Mouse (Mus musculus) embryonic facial prominence, embryonic 14.5 days (tissue): ENCODE results near the gene Hoxc4. TPM values are rescaled to one million over a fixed set of nuclear protein-coding genes. Genes with fewer than 3 reads are reported as not detected.
A peak's percentile ranks its signal among the peaks of the same experiment; 100 is the strongest.

Experiments used
- ATAC-seq: fragments of 200-750 bp; cut with Nextera tagmentation; 2 replicates; pipeline ENCODE4 v1.8.0; 2017; ENCODE audit warnings: low read depth, moderate number of reproducible peaks, moderate TSS enrichment
- DNase-seq: peaks from one replicate; pipeline ENCODE4 v3.0.0-alpha.2; 2015; ENCODE audit warnings: low spot score
- H3K27ac ChIP-seq: fragments of 300-500 bp; sonication (generic); replicated peaks from 2 replicates; pipeline ENCODE4 v1.5.1; 2014; ENCODE audit warnings: low read depth, mild to moderate bottlenecking, low read length, moderate library complexity
- H3K27me3 ChIP-seq: fragments of 300-500 bp; sonication (generic); replicated peaks from 2 replicates; pipeline ENCODE4 v1.6.1; 2014; ENCODE audit warnings: low read length; ENCODE audit not compliant: control insufficient read depth, insufficient read depth
- H3K36me3 ChIP-seq: fragments of 300-500 bp; sonication (generic); 2 replicates; pipeline ENCODE4 v1.6.1; 2014; ENCODE audit warnings: low read length, mixed read lengths; ENCODE audit not compliant: control insufficient read depth, insufficient read depth
- H3K4me1 ChIP-seq: fragments of 300-500 bp; sonication (generic); 2 replicates; pipeline ENCODE4 v1.6.1; 2014; ENCODE audit warnings: antibody characterized with exemption, low read length; ENCODE audit not compliant: control insufficient read depth, insufficient read depth
- H3K4me2 ChIP-seq: fragments of 300-500 bp; sonication (generic); 2 replicates; pipeline ENCODE4 v1.6.1; 2014; ENCODE audit warnings: low read depth, mild to moderate bottlenecking, low read length, moderate library complexity, mixed read lengths
- H3K4me3 ChIP-seq: fragments of 300-500 bp; sonication (generic); 2 replicates; pipeline ENCODE4 v1.5.1; 2014; ENCODE audit warnings: low read depth, mild to moderate bottlenecking, low read length
- H3K9ac ChIP-seq: fragments of 300-500 bp; sonication (generic); 2 replicates; pipeline ENCODE4 v1.6.1; 2014; ENCODE audit warnings: low read depth, mild to moderate bottlenecking, low read length, moderate library complexity, mixed read lengths
- H3K9me3 ChIP-seq: fragments of 300-500 bp; sonication (generic); 2 replicates; pipeline ENCODE4 v1.6.1; 2016; ENCODE audit warnings: low read length; ENCODE audit not compliant: control insufficient read depth
- WGBS: fragments of 180-500 bp; shearing (Covaris S2); extraction: QIAGEN DNeasy Blood & Tissue Kit; methylation state at CpG from one replicate; pipeline ENCODE4 v1.1.7; 2014; 5-methylcytosine and 5-hydroxymethylcytosine counted together
- polyA plus RNA-seq: library from polyadenylated mRNA; unstranded; fragments of >200 nt; fragmentation: Nextera tagmentation; extraction: Ambion mirVana; gene quantifications from 2 replicates; pipeline ENCODE4 v1.2.1, GENCODE M21; 2014

Hoxc4 gene
- polyA plus RNA-seq, 1 experiment from 2014 or later: 2.5 TPM

GRCm38 (mm10) chr15:102997431-102997830 is 21.3 kb upstream of the Hoxc4 start:
- Histone ChIP-seq H3K9ac (no peak overlapping the region), H3K4me1 (peaks cover 15% of the 10 kb centered on the region; the same call in 1 of the 2 replicates), H3K27me3 (peaks cover 98% of the 10 kb centered on the region), H3K4me2 (no peak overlapping the region), H3K9me3 (no peaks in the 10 kb centered on the region), H3K27ac (no peak overlapping the region), H3K36me3 (no peaks in the 10 kb centered on the region), H3K4me3 (no peak overlapping the region)
- DNase-seq (no peak), ATAC-seq (no peak)
- WGBS: 0% methylated on average over 3 of the region's 3 CpGs

DNA sequence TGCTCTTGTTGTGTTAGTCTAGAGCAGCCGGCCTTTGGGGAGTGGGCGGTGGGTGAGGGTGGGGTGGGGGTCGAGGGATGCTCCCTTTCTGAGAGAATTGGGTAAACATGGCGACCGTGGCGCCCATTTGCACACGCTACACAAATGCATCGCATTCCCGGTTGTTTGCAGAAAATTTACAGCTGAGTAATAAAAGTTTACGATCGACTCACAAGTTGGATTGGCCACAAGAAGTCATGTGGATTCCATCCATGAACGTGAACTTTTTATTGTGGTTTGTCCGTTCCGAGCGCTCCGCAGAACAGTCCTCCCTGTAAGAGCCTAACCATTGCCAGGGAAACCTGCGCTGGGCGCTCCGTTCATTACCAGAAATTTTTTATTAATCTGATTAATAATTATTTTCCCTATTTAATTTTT is 20.8 kb upstream of the Hoxc4 start, which contains the start of gene Hoxc6:
TSS of gene Hoxc6 (plus strand) at position 319 of the 417 bp plus-strand sequence.
- no peak for ATAC-seq
- peaks cover 98% of the 10 kb centered on the region for H3K27me3 ChIP-seq
- 2% methylated on average over 19 of the region's 19 CpGs for WGBS
- H3K27ac ChIP-seq: no peak within 1 kb of the TSS
- H3K4me3 ChIP-seq: peak within 1 kb of the TSS; percentile 44
- no peaks in the 10 kb centered on the region for H3K9me3 ChIP-seq
- H3K4me2 ChIP-seq: peak within 1 kb of the TSS; percentile 72
- H3K9ac ChIP-seq: no peak within 1 kb of the TSS
- H3K4me1 ChIP-seq: peaks cover 15% of the 10 kb centered on the region; the same call in 1 of the 2 replicates
- DNase-seq: no peak
- no peaks in the 10 kb centered on the region for H3K36me3 ChIP-seq

DNA sequence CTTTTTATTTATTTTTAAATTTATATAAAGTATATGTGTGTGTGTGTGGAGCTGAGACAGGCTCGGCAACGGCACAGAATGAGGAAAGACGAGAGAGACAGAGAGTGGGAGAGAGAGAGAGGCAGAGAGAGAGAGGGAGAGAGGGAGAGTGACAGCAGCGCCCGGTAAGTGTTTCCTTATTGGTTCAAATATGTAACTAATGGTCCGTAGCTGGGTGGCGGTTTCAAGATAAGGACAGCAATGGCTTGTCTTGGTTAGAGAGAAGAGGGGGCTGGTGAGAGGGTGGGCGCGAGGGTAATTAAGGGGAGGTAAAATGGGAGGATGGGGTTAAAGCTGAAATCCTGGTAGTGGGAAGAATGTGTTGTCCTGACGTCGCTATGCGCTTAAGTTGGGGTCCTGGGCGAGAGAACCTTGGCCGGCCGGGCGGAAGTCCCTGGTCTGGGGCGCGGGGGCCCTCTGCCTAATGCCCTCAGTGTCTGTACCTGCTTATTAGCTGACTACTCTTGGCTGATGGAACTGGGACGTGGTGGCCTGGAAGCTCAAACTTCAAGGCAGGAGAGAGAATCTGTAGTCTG is 20.0 kb upstream of the Hoxc4 start:
- Histone ChIP-seq H3K4me3 (peak overlapping the region; percentile 44), H3K27ac (no peak overlapping the region), H3K4me1 (peaks cover 15% of the 10 kb centered on the region; the same call in 1 of the 2 replicates), H3K27me3 (peaks cover 99% of the 10 kb centered on the region), H3K9me3 (no peaks in the 10 kb centered on the region), H3K36me3 (no peaks in the 10 kb centered on the region), H3K9ac (no peak overlapping the region), H3K4me2 (peak overlapping the region; percentile 72)
- DNase-seq (no peak), ATAC-seq (no peak)
- WGBS: 1% methylated on average over 17 of the region's 19 CpGs

- no peak overlapping the region for H3K27ac ChIP-seq
- DNase-seq (peak; percentile 64), ATAC-seq (peak; percentile 81)
- peak overlapping the region; percentile 49 for H3K9ac ChIP-seq
- H3K4me2 ChIP-seq: peak overlapping the region; percentile 72
- under 1% methylated on average over 23 of the region's 33 CpGs for WGBS
- H3K27me3 ChIP-seq: peaks cover 100% of the 10 kb centered on the region
- H3K36me3 ChIP-seq: no peaks in the 10 kb centered on the region
- peaks cover 15% of the 10 kb centered on the region; the same call in 1 of the 2 replicates for H3K4me1 ChIP-seq
- H3K4me3 ChIP-seq: peak overlapping the region; percentile 44
- H3K9me3 ChIP-seq: no peaks in the 10 kb centered on the region
Measured at GRCm38 (mm10) chr15:102999183-102999831, 19.4 kb upstream of the Hoxc4 start.

GRCm38 (mm10) chr15:102999955-103000354 is 18.8 kb upstream of the Hoxc4 start:
- peak overlapping the region; percentile 44 for H3K4me3 ChIP-seq
- ATAC-seq (peak; percentile 26; the same call in 1 of the 2 replicates), DNase-seq (no peak)
- H3K4me2 ChIP-seq: peak overlapping the region; percentile 72
- H3K9ac ChIP-seq: no peak overlapping the region
- H3K4me1 ChIP-seq: peaks cover 15% of the 10 kb centered on the region; the same call in 1 of the 2 replicates
- H3K36me3 ChIP-seq: no peaks in the 10 kb centered on the region
- H3K27me3 ChIP-seq: peaks cover 100% of the 10 kb centered on the region
- no peaks in the 10 kb centered on the region for H3K9me3 ChIP-seq
- H3K27ac ChIP-seq: no peak overlapping the region
- WGBS: 0% methylated on average over 10 of the region's 11 CpGs

- Histone ChIP-seq H3K27me3 (peaks cover 100% of the 10 kb centered on the region), H3K4me3 (peak overlapping the region; percentile 4; the same call in 1 of the 2 replicates), H3K36me3 (no peaks in the 10 kb centered on the region), H3K4me2 (peak overlapping the region; percentile 15; the same call in 1 of the 2 replicates), H3K9ac (no peak overlapping the region), H3K27ac (no peak overlapping the region), H3K4me1 (peaks cover 15% of the 10 kb centered on the region; the same call in 1 of the 2 replicates), H3K9me3 (no peaks in the 10 kb centered on the region)
- DNase-seq (no peak), ATAC-seq (no peak)
- 3% methylated on average over 23 of the region's 24 CpGs for WGBS
Measured at GRCm38 (mm10) chr15:103000501-103000901, 18.2 kb upstream of the Hoxc4 start.

- H3K9me3 ChIP-seq: no peaks in the 10 kb centered on the region
- ATAC-seq (no peak), DNase-seq (no peak)
- H3K27me3 ChIP-seq: peaks cover 100% of the 10 kb centered on the region
- H3K4me3 ChIP-seq: no peak overlapping the region
- no peak overlapping the region for H3K27ac ChIP-seq
- no peak overlapping the region for H3K4me2 ChIP-seq
- no peaks in the 10 kb centered on the region for H3K36me3 ChIP-seq
- peaks cover 15% of the 10 kb centered on the region; the same call in 1 of the 2 replicates for H3K4me1 ChIP-seq
- no peak overlapping the region for H3K9ac ChIP-seq
- 13% methylated on average over 2 of the region's 2 CpGs for WGBS
Measured at GRCm38 (mm10) chr15:103001370-103001769, 17.4 kb upstream of the Hoxc4 start.

DNA sequence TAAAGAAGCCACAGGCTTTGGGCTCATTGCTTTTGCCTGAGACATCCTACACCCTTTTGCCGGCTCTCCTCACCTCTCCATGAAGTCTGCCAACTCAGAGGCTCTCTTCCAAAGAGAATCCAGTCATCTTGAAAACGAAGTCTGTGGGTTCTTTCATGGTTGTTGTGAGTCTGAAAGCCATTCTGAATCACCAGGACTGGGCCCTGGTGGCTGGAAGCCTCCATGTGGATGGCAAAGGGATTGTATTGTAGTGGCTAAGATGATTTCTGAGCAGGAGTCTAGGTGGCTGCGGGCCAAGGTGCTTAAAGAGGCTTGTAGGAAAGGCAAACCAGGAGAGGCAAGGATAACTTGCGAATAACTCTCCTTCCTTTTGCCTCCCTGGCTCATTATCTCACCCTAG is 16.6 kb upstream of the Hoxc4 start:
- Histone ChIP-seq H3K9ac (no peak overlapping the region), H3K36me3 (no peaks in the 10 kb centered on the region), H3K27me3 (peaks cover 100% of the 10 kb centered on the region), H3K27ac (no peak overlapping the region), H3K4me1 (peaks cover 15% of the 10 kb centered on the region; the same call in 1 of the 2 replicates), H3K9me3 (no peaks in the 10 kb centered on the region), H3K4me3 (no peak overlapping the region), H3K4me2 (no peak overlapping the region)
- WGBS: 11% methylated on average over 4 of the region's 4 CpGs
- ATAC-seq (no peak), DNase-seq (no peak)
